Mouse (Mus musculus) R1 (cell line): ENCODE results near the gene Upk3a.

Experiments
- DNase-seq: peaks from one replicate; pipeline ENCODE4 v3.0.0-alpha.2; 2018; ENCODE audit warnings: low read depth, low spot score

Upk3a gene

DNA sequence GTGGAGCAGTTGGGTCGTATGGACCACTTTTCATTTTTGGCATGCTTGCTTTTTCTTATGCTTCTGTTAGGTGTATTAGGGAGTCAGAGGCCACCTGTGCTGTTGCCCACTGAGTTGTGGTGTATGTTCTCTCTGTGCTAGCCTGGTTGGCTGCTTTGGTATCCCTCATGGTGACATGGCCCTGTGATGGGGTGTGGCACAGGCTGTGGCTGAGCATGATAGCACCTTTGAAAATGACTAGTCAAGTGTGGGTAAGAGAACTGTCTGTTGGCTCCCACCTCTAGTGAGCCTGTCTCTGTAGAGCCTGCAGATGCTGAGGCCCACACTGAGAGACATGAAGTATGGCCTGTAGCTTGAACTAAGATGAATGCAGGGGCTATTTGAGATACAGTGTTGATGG lies 32.8 kb downstream of the Upk3a start:
- DNase-seq = no peak

- no peak for DNase-seq
These were observed 37.2 kb downstream of the Upk3a start for GRCm38 (mm10) chr15:85054098-85054497.

GRCm38 (mm10) chr15:85055186-85055585 lies 38.2 kb downstream of the Upk3a start:
- no peak for DNase-seq

DNA sequence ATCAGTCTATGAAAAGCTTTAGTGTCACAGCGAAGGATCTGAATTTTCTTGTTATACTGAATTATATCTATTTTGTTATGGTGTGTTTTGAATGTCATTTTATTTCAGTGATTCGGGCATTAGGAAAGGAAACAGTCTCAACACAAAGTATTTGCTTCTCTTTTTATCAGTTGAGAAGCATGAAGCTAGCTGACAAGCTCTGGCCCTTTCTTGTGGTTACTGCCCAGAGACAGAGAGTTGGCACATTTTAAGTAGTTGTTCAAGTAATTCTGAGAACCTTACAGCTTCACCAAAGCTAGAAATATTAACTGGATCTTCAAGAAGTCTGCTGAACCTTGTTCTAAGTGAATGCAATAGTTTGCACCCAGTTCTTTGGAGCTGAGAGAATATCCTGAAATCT lies 46.5 kb downstream of the Upk3a start:
- DNase-seq = no peak

DNA sequence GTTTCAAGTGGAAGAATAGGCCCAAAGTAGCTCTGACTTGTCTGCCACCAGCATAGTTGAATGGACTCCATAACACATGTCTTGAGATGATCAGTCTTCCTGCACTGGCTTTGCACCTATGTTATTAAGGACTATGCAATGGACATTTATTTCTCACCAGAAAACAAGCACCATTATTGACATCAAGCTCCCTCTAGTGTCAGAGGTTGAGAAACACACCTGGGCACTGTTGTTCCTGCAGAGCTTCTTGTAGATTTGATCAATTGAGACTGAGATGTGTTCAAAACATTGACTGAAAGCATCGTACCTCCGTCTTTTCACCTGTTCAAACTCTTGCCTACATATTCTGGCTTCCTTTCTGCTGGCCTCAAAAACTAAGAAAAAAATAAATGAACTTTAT lies 53.6 kb downstream of the Upk3a start:
- DNase-seq = peak; percentile 63
